Mouse (Mus musculus) heart, adult 18-20 months (tissue): ENCODE data around the gene Tcea3. TPM values are rescaled to one million over a fixed set of nuclear protein-coding genes. Genes with fewer than 3 reads are reported as not detected.

Experiments
- DNase-seq, 2 experiments: peaks; one replicate each; pipeline ENCODE4 v3.0.0; 2021 to 2022; ENCODE audit warnings: mixed read lengths in 1 of 2
- total RNA-seq, 2 experiments: library from RNA; stranded (reverse); gene quantifications; 2 replicates each; pipeline ENCODE4 v1.2.3; 2021

Gene Tcea3
- total RNA-seq, 2 experiments from 2014 or later, result 126 to 148 TPM

DNA sequence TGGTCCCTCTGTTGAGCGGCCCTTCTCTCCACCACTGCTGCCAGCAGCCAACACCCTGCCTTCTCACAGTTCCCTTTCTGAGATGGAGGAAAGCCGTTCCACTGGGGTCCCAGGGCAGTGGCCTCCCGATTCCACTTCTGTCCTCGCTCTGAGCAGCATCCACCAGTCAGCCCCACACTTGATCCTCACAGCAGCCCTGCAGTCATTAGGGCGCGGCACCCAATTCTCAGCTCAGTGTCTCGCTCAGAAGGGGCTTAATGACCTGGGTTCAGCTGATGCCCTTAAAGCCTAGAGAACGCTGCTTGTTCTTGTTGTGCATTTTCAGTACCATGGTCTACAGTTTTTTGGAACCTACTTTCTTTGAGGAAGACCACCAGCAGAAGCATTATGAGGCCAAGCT lies 33.6 kb downstream of the Tcea3 start:
- no peak for DNase-seq

GRCm38 (mm10) chr4:136281611-136282010 lies 34.1 kb downstream of the Tcea3 start:
- no peak for DNase-seq

DNA sequence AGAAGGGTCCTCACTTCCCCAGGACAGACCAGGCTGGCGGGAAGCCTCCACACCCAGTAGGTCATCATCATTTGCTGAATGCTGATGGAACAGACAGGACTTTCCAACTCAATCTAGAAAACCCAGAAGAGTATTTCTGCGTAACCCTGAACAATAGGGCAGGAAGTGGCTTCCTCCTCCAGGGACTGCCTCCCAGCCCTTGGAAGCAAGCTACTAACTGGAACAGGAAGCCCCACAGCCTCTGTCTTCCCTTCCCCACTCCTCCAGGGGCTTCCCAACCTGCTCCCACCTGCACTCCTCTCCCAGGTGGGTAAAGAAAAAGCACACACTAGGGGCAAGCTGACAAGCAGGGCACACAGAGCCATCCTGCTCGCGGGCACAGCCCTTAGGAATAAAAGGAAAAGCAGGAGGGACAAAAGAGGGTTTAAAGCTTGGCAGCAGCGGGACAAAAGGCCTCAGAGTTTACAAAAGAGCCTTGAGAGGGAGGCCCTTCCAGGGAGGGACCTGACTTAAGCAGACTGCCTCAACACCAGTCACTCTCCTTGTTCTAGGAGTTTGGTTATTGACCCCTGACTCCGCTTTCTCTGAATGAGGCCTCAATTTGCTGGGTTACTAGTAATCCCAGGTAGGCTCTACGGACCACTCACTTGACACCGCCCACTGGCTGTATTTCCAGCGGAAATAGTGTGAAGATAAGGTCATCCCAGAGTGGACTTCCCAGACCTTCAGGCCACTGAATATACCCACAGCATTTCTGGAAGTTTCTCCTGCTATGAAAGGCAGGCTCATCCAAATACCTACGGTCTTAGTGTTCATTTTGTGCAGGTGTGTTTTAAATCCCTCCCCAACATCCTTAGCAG lies 35.3 kb downstream of the Tcea3 start:
- DNase-seq, result peak; percentile 50 to 82

GRCm38 (mm10) chr4:136283783-136284182 lies 36.3 kb downstream of the Tcea3 start:
- no peak for DNase-seq

DNA sequence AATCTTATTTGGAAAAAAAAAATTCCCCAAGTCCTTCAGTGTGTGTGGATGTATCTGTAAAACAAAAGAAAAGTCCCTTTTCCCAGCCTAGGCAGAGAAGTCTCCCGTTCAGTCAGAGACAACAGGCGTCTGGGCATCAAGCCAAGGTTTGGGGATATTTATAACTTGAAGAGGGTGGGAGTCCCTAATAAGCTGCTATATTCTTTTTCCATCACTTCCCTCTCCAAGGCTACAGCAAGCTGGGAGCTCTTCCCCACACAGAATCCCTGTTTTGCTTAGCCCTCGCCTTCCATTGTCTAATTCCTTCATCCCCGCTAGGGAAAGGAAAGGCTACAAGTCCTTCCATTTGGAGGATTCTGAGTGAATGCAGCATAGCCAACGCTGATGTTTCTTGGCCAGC lies 36.9 kb downstream of the Tcea3 start, which contains the start of gene Zfp46:
Gene Zfp46, plus strand, starts transcription at position 229 of the 400 bp plus-strand sequence.
- peak; percentile 93 for DNase-seq

DNA sequence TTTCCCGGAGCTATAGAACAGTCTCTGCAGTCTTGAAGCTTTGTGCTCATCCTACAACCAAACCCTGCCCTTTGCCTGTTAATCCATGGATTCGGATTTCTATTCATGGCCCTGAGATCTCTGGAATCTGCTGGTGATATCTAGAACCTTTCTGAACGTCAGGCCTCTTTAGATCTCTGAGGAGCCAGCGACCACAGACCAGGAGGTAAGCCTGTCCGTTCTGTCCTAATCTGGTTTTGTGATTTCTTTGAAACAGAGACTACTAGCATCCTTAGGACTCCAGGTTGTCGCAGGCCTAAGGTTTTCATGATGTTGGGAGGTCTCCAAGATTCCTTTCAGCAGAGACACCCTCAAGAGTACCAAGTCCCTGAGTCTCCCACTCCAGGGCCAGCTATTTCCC lies 37.4 kb downstream of the Tcea3 start:
- no peak for DNase-seq

GRCm38 (mm10) chr4:136285348-136285810 lies 37.9 kb downstream of the Tcea3 start:
- peak; percentile 95 to 99 for DNase-seq

DNA sequence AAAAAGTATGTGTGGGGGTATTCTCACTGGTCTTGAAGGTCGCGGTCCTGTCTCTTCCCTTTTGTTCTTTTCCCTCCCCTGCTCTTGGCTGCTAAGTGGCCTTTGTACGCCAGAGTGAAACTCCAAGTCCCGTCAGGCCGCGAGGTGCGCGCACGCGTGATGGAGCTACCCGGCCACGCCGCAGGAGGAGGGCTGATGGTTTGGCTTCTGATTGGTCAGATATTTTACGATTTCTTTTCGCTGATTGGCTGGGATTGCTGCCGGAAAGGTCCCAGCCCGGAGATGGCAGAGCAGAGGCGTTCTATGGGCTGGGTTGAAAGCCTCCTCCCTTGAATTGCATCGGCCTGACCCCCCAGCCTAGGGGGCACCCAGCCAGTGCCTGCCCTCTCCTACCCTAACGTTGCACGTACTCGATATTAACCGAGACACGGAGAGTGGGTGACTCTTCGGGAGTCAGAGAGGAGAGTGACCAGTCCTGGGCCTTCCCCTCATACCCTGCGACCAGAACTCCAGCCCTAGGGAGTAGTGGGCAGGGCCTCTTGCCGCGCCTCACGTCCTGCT lies 38.4 kb downstream of the Tcea3 start:
- DNase-seq, result peak; percentile 97 to 98

GRCm38 (mm10) chr4:136289918-136290780 lies 42.6 kb downstream of the Tcea3 start:
- no peak for DNase-seq

- no peak for DNase-seq
These were observed 43.5 kb downstream of the Tcea3 start for GRCm38 (mm10) chr4:136290781-136291595.

GRCm38 (mm10) chr4:136291692-136292091 lies 44.2 kb downstream of the Tcea3 start:
- no peak for DNase-seq

DNA sequence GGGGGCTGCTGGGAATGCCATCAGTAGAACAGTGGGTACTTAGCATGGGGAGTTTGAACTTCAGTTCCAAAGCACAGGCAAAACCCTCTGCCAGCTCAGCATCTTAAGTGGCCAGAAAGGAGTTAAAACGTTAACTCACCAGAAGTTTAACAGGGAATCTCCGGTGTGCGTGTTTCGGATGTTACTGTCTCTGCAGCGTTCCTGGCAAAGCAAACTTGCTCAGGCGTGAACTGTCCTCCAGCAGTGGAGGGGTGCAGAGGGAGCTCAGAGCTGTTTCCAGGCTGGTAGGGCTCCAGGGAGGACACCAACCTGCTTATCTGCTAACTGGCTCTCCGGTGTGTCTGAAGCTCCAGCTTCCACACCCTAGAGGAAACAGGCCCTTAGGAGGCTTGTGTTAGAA lies 48.4 kb downstream of the Tcea3 start:
- no peak for DNase-seq

DNA sequence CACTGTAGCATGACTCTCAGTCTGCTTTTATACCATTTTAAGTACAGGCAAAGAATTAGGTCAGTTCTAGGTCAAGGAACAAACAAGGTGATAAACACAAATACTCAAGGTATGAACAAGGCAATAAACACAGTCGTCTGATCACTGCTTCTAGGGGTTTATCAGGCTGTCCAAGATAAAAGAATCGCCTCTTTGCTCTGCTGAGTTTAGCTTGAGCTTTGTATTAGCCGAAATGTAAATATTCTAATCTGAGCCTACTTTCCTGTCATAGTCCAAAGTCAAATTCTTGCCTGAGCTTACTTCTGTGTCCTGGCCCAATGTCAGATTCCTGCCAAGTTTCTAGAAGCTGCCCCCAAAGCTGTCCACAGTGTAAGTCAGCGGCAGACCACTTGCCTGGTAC lies 54.9 kb downstream of the Tcea3 start:
- DNase-seq, result no peak

GRCm38 (mm10) chr4:136304181-136304580 lies 56.7 kb downstream of the Tcea3 start:
- DNase-seq, result no peak

- no peak for DNase-seq
These were observed 60.8 kb downstream of the Tcea3 start for GRCm38 (mm10) chr4:136308355-136308754.

GRCm38 (mm10) chr4:136309780-136310179 lies 62.3 kb downstream of the Tcea3 start:
- peak; percentile 58 to 66 for DNase-seq

- DNase-seq, result peak; percentile 99 to 100
These were observed 62.9 kb downstream of the Tcea3 start, which contains the start of gene Hnrnpr for GRCm38 (mm10) chr4:136310229-136311041. Gene Hnrnpr (plus strand): TSS chr4:136310942.

DNA sequence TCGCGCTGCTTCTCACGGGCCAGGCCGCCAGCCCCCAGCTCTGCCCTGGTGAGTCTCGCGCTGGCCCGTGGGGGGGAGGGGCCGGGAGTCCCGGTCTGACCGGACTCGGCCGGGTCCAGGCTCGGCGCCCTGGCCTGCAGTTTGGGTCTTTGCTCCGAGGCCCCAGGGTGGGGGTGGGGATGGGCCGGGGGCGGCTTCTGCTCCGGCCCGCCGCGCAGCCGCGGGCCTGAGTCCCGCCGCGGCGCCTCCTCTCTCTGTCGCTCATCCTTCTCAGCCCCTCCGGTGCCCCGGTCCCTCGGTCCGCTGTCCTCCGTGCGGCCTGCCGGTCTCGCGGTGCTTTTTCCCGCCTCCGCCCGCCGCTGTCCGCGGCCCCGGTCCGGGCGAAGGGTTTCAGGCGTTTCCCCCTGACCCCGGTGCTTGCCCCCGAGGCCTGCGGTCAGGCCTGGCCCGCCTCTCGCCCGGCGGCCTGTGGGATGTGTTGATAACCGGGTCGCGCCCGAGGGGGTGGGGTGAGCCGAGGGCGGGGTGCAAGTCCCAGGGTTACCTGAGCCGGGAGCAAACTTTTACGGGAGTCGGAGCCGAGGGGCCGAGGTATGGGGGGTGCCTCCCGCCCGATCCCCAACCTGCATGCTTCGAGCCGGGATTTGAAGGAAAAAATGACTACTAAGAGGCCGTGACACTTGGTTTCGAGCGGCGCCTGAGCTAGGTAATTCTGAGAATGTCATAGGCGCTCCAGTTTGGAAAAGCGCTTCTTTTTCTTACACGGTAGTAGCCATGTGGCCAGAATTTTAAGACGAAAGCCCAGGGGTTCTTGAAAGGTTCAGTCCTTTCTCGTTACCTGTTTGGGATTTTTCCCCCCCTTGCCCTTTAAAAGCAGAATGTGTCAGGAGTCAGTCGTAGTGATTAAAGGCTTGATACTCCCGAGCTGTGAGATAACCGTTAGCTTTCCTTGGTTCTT lies 63.8 kb downstream of the Tcea3 start:
- DNase-seq, result peak; percentile 54 to 63

DNA sequence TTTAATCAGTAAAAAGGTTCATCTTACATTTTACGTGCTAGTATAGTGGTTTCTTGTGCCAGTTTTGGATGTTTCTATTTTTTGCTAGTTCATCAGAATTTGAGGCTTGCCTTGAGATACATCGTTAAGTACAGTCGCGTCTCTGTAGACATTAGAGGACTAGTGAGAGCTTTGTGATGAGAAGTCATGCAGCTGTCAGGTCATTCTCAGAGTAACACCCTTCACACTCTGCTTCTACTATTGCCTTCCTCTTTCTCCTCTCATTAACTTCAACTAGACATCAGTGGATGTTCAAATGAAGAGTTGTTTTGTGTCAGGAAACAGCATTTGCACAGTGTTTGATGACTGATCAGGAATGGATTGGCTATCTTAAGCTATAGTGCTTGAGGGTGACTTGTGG lies 65.1 kb downstream of the Tcea3 start:
- DNase-seq, result no peak
